ENCODE assay signal across 15 mouse cellular contexts in genomic region chr1:168341863-168342262, GRCm38 (mm10).
DNase-seq lines count a peak whose midpoint lies in the region; ATAC-seq and TF ChIP-seq lines count a peak whose summit lies in the region.
"Had no signal": no experiment of that assay in that cellular context is flagged by ENCODE, and none has a peak within 500 bp of the region (broad histone marks: within the 10 kb centered on the region; RNA-seq: fewer than 3 reads in every experiment).

No protein-coding gene starts in this region.

- ATAC-seq in lung, embryonic 14.5 days (ENCODE audit: insufficient read depth), result no peak
- ATAC-seq in lung, postnatal 0 days, result no peak
- ATAC-seq in hindbrain, embryonic 11.5 days (ENCODE audit: low FRiP score), result peak; percentile 79
- ATAC-seq in midbrain, embryonic 14.5 days (ENCODE audit: low FRiP score, low TSS enrichment), result peak; percentile 83
- ATAC-seq: CD4-positive, CD25-positive, alpha-beta regulatory T cell, adult 4 months had no signal

- TF ChIP-seq EP300 in lung, postnatal 0 days (IDR thresholded peaks at IDR 0.05), result no peak

- intact Hi-C loops in heart, postnatal 36 days (cut with DNase I), result no loop called here

- DNase-seq in lung, embryonic 14.5 days, result no peak
- no peak for DNase-seq in lung, postnatal 0 days (ENCODE audit: low spot score)
- DNase-seq in hindbrain, embryonic 11.5 days (ENCODE audit: low spot score), result peak; percentile 51
- DNase-seq in midbrain, embryonic 14.5 days, result peak; percentile 82
- no peak for DNase-seq in right cerebral cortex, adult 18-20 months
- DNase-seq in heart, postnatal 36 days, result no peak
- DNase-seq in lung, postnatal 14 days, result no peak
- DNase-seq in left cerebral cortex, adult 9 months (ENCODE audit: low spot score in 2 of 2), result no peak
- DNase-seq: cerebellum, adult 11 months; kidney, adult 9 months; liver; right cerebral cortex, postnatal 14 days; thymus, adult 2 months had no signal

- 0 out of 2 replicates have a peak, but pooled peaks cover 6% of the 10 kb centered on the region for H3K4me1 ChIP-seq in lung, embryonic 14.5 days (ENCODE audit: insufficient read depth)
- H3K4me1 ChIP-seq in lung, postnatal 0 days (ENCODE audit: insufficient read depth, low read depth, low read length), result no peaks in the 10 kb centered on the region
- peaks cover 17% of the 10 kb centered on the region for H3K4me1 ChIP-seq in hindbrain, embryonic 11.5 days (replicated peaks; ENCODE audit: control insufficient read depth, insufficient read depth, low read length)
- H3K4me1 ChIP-seq in midbrain, embryonic 14.5 days (ENCODE audit: control insufficient read depth, insufficient read depth, low read length), result peaks cover 61% of the 10 kb centered on the region

- no peaks in the 10 kb centered on the region for H3K9me3 ChIP-seq in lung, embryonic 14.5 days (ENCODE audit: low read depth, low read length)
- no peaks in the 10 kb centered on the region for H3K9me3 ChIP-seq in lung, postnatal 0 days (ENCODE audit: low read length)
- no peaks in the 10 kb centered on the region for H3K9me3 ChIP-seq in hindbrain, embryonic 11.5 days (ENCODE audit: control insufficient read depth, low read length)
- H3K9me3 ChIP-seq in midbrain, embryonic 14.5 days (ENCODE audit: control insufficient read depth, low read length), result no peaks in the 10 kb centered on the region
- H3K9me3 ChIP-seq: megakaryocyte, embryonic 14.5 days had no signal

- no peaks in the 10 kb centered on the region for H3K27me3 ChIP-seq in lung, embryonic 14.5 days (ENCODE audit: insufficient read depth, low read length)
- no peaks in the 10 kb centered on the region for H3K27me3 ChIP-seq in lung, postnatal 0 days (replicated peaks; ENCODE audit: insufficient read depth, low read length)
- H3K27me3 ChIP-seq in hindbrain, embryonic 11.5 days (ENCODE audit: control insufficient read depth, insufficient read depth, low read length), result no peaks in the 10 kb centered on the region
- H3K27me3 ChIP-seq in midbrain, embryonic 14.5 days (ENCODE audit: control insufficient read depth, insufficient read depth, low read length), result no peaks in the 10 kb centered on the region
- H3K27me3 ChIP-seq: megakaryocyte, embryonic 14.5 days had no signal

- no peak overlapping the region for H3K4me2 ChIP-seq in lung, embryonic 14.5 days
- no peak overlapping the region for H3K4me2 ChIP-seq in lung, postnatal 0 days (replicated peaks; ENCODE audit: low read depth, low read length)
- peak overlapping the region; percentile 12; the same call in 1 of the 2 replicates for H3K4me2 ChIP-seq in hindbrain, embryonic 11.5 days (replicated peaks; ENCODE audit: low read depth, low read length)
- peak overlapping the region; percentile 34 for H3K4me2 ChIP-seq in midbrain, embryonic 14.5 days (ENCODE audit: low read length)

- TF ChIP-seq CTCF in lung, embryonic 14.5 days (IDR thresholded peaks at IDR 0.05; ENCODE audit: low read depth), result no peak
- TF ChIP-seq CTCF in lung, postnatal 0 days (IDR thresholded peaks at IDR 0.05), result no peak

- peak overlapping the region; percentile 12; the same call in 1 of the 2 replicates for H3K27ac ChIP-seq in lung, embryonic 14.5 days (ENCODE audit: low read depth)
- H3K27ac ChIP-seq in lung, postnatal 0 days (ENCODE audit: low read length), result no peak overlapping the region
- peak overlapping the region; percentile 68 for H3K27ac ChIP-seq in hindbrain, embryonic 11.5 days (ENCODE audit: low read depth, low read length)
- H3K27ac ChIP-seq in midbrain, embryonic 14.5 days (replicated peaks; ENCODE audit: low read depth, low read length), result peak overlapping the region; percentile 89

- H3K4me3 ChIP-seq in lung, embryonic 14.5 days (ENCODE audit: low read depth, low read length), result no peak overlapping the region
- no peak overlapping the region for H3K4me3 ChIP-seq in lung, postnatal 0 days (ENCODE audit: low read depth, low read length)
- no peak overlapping the region for H3K4me3 ChIP-seq in hindbrain, embryonic 11.5 days (ENCODE audit: low read depth, low read length)
- no peak overlapping the region for H3K4me3 ChIP-seq in midbrain, embryonic 14.5 days (replicated peaks; ENCODE audit: low read depth, low read length)
- H3K4me3 ChIP-seq: megakaryocyte, embryonic 14.5 days had no signal

- H3K36me3 ChIP-seq in lung, embryonic 14.5 days (ENCODE audit: insufficient read depth), result no peaks in the 10 kb centered on the region
- H3K36me3 ChIP-seq in lung, postnatal 0 days (ENCODE audit: insufficient read depth, low read length), result no peaks in the 10 kb centered on the region
- no peaks in the 10 kb centered on the region for H3K36me3 ChIP-seq in hindbrain, embryonic 11.5 days (ENCODE audit: control insufficient read depth, insufficient read depth, low read length)
- no peaks in the 10 kb centered on the region for H3K36me3 ChIP-seq in midbrain, embryonic 14.5 days (ENCODE audit: control insufficient read depth, insufficient read depth, low read length)

- WGBS in lung, embryonic 14.5 days, result 38% methylated on average over 12 of the region's 12 CpGs
- WGBS in lung, postnatal 0 days, result 58% methylated on average over 12 of the region's 12 CpGs
- WGBS in hindbrain, embryonic 11.5 days, result 19% methylated on average over 12 of the region's 12 CpGs
- WGBS in midbrain, embryonic 14.5 days, result 6% methylated on average over 12 of the region's 12 CpGs

- no peak overlapping the region for H3K9ac ChIP-seq in lung, embryonic 14.5 days
- no peak overlapping the region for H3K9ac ChIP-seq in lung, postnatal 0 days (replicated peaks; ENCODE audit: low read depth)
- no peak overlapping the region for H3K9ac ChIP-seq in hindbrain, embryonic 11.5 days (ENCODE audit: low read depth, low read length)
- H3K9ac ChIP-seq in midbrain, embryonic 14.5 days (replicated peaks; ENCODE audit: low read length), result peak overlapping the region; percentile 4; the same call in 1 of the 2 replicates

Comparison
In these comparisons a context has a peak if more than half of its experiments do, and no peak if none do; other contexts are left out.
1. ATAC-seq: peak in hindbrain, embryonic 11.5 days (single experiment) and midbrain, embryonic 14.5 days (single experiment); none in lung, embryonic 14.5 days (single experiment) and lung, postnatal 0 days (single experiment).
2. DNase-seq: peak in hindbrain, embryonic 11.5 days (single experiment) and midbrain, embryonic 14.5 days (single experiment); none in lung, embryonic 14.5 days (single experiment), lung, postnatal 0 days (single experiment), right cerebral cortex, adult 18-20 months (single experiment), heart, postnatal 36 days (0 of 2), lung, postnatal 14 days (single experiment) and left cerebral cortex, adult 9 months (0 of 2).
3. H3K4me2 ChIP-seq: peak in hindbrain, embryonic 11.5 days (single experiment) and midbrain, embryonic 14.5 days (single experiment); none in lung, embryonic 14.5 days (single experiment) and lung, postnatal 0 days (single experiment).